Mouse (Mus musculus): ENCODE measurements around the gene Homer1.

Gene Homer1

GRCm38 (mm10) chr13:93340555-93341278, 41.3 kb downstream of the Homer1 start:
- no peak for DNase-seq

- DNase-seq: no peak
Measured at GRCm38 (mm10) chr13:93342641-93343040, 43.2 kb downstream of the Homer1 start.

GRCm38 (mm10) chr13:93344395-93344794, 45.0 kb downstream of the Homer1 start:
- DNase-seq: no peak

GRCm38 (mm10) chr13:93345854-93346253, 46.4 kb downstream of the Homer1 start:
- DNase-seq: no peak

GRCm38 (mm10) chr13:93352030-93352429, 52.6 kb downstream of the Homer1 start:
- no peak for DNase-seq

- DNase-seq: no peak
Measured at GRCm38 (mm10) chr13:93354420-93355278, 55.2 kb downstream of the Homer1 start.

GRCm38 (mm10) chr13:93355279-93355587, 55.8 kb downstream of the Homer1 start:
- no peak for DNase-seq

GRCm38 (mm10) chr13:93358522-93358921, 59.1 kb downstream of the Homer1 start:
- no peak for DNase-seq

- no peak for DNase-seq
Measured at GRCm38 (mm10) chr13:93367555-93367954, 68.1 kb downstream of the Homer1 start.

GRCm38 (mm10) chr13:93368812-93369584, 69.6 kb downstream of the Homer1 start:
- no peak for DNase-seq

- DNase-seq: no peak
Measured at GRCm38 (mm10) chr13:93374457-93374856, 75.0 kb downstream of the Homer1 start.

GRCm38 (mm10) chr13:93378493-93378892, 79.1 kb downstream of the Homer1 start:
- no peak for DNase-seq

- DNase-seq: no peak
Measured at GRCm38 (mm10) chr13:93380399-93381063, 81.1 kb downstream of the Homer1 start.

GRCm38 (mm10) chr13:93381301-93381700, 81.9 kb downstream of the Homer1 start:
- no peak for DNase-seq

GRCm38 (mm10) chr13:93383092-93383491, 83.7 kb downstream of the Homer1 start:
- DNase-seq: no peak

GRCm38 (mm10) chr13:93383620-93384019, 84.2 kb downstream of the Homer1 start:
- DNase-seq: no peak

GRCm38 (mm10) chr13:93384481-93384880, 85.0 kb downstream of the Homer1 start:
- peak; percentile 46 for DNase-seq

- no peak for DNase-seq
Measured at GRCm38 (mm10) chr13:93385147-93385546, 85.7 kb downstream of the Homer1 start.

- no peak for DNase-seq
Measured at GRCm38 (mm10) chr13:93387440-93387839, 88.0 kb downstream of the Homer1 start.

- DNase-seq: no peak
Measured at GRCm38 (mm10) chr13:93388594-93389241, 89.3 kb downstream of the Homer1 start.

- DNase-seq: no peak
Measured at GRCm38 (mm10) chr13:93389242-93389625, 89.8 kb downstream of the Homer1 start.

- no peak for DNase-seq
Measured at GRCm38 (mm10) chr13:93399710-93400216, 100.3 kb downstream of the Homer1 start.

Data from retina, postnatal 1 day (tissue).